In genomic region chr13:28552974-28553750, GRCm38 (mm10) we compare ENCODE assay signal across 8 mouse cellular contexts.
DNase-seq lines count a peak whose midpoint lies in the region; ATAC-seq and TF ChIP-seq lines count a peak whose summit lies in the region.

No protein-coding gene starts in this region.

- H3K4me1 ChIP-seq in kidney, postnatal 0 days (replicated peaks; ENCODE audit: insufficient read depth, low read length) = 0 out of 2 replicates have a peak, but pooled peaks cover 7% of the 10 kb centered on the region
- H3K4me1 ChIP-seq in embryonic facial prominence, embryonic 12.5 days = peaks cover 49% of the 10 kb centered on the region
- peaks cover 29% of the 10 kb centered on the region for H3K4me1 ChIP-seq in hindbrain, embryonic 14.5 days (replicated peaks; ENCODE audit: control insufficient read depth, insufficient read depth, low read length)
- peaks cover 7% of the 10 kb centered on the region; the same call in 1 of the 2 replicates for H3K4me1 ChIP-seq in midbrain, postnatal 0 days (ENCODE audit: insufficient read depth, low read length)

- H3K27ac ChIP-seq in kidney, postnatal 0 days = 0 out of 2 replicates have a peak overlapping the region, but pooled peaks have one; percentile 8
- peak overlapping the region; percentile 86 for H3K27ac ChIP-seq in embryonic facial prominence, embryonic 12.5 days
- peak overlapping the region; percentile 77 for H3K27ac ChIP-seq in hindbrain, embryonic 14.5 days
- peak overlapping the region; percentile 43; the same call in 1 of the 2 replicates for H3K27ac ChIP-seq in midbrain, postnatal 0 days (ENCODE audit: low read depth, low read length)

- no peak for ATAC-seq in kidney, postnatal 0 days (replicated peaks; ENCODE audit: low FRiP score, low read depth)
- ATAC-seq in embryonic facial prominence, embryonic 12.5 days (ENCODE audit: insufficient number of reproducible peaks, insufficient read depth, low FRiP score, low TSS enrichment) = 0 out of 2 replicates have a peak, but pooled peaks have one; percentile 48
- ATAC-seq in hindbrain, embryonic 14.5 days (ENCODE audit: low FRiP score) = peak; percentile 61; the same call in 1 of the 2 replicates
- peak; percentile 68 for ATAC-seq in midbrain, postnatal 0 days (ENCODE audit: low FRiP score)

- DNase-seq in kidney, postnatal 0 days (ENCODE audit: low spot score) = no peak
- no peak for DNase-seq in kidney, adult 18-20 months
- DNase-seq in hindbrain, embryonic 14.5 days (ENCODE audit: low spot score) = peak; percentile 40
- peak; percentile 58 for DNase-seq in midbrain, postnatal 0 days (ENCODE audit: low spot score)
- DNase-seq in urinary bladder, adult 18-20 months (ENCODE audit: low spot score in 2 of 2) = no peak
- DNase-seq in thymus, postnatal 25 days = no peak
- no peak for DNase-seq in adrenal gland, adult (ENCODE audit: inconsistent age in 2 of 2, low spot score in 1 of 2)

- no peak for TF ChIP-seq CTCF in kidney, postnatal 0 days (IDR thresholded peaks at IDR 0.05; ENCODE audit: low read depth)
- no peak for TF ChIP-seq CTCF in midbrain, postnatal 0 days (IDR thresholded peaks at IDR 0.05)

- H3K27me3 ChIP-seq in kidney, postnatal 0 days (ENCODE audit: insufficient read depth, low read length) = no peaks in the 10 kb centered on the region
- no peaks in the 10 kb centered on the region for H3K27me3 ChIP-seq in embryonic facial prominence, embryonic 12.5 days
- H3K27me3 ChIP-seq in hindbrain, embryonic 14.5 days (ENCODE audit: control insufficient read depth, insufficient read depth, low read length) = no peaks in the 10 kb centered on the region
- H3K27me3 ChIP-seq in midbrain, postnatal 0 days (ENCODE audit: insufficient read depth, low read length) = no peaks in the 10 kb centered on the region

- H3K4me2 ChIP-seq in kidney, postnatal 0 days (ENCODE audit: low read length) = no peak overlapping the region
- peak overlapping the region; percentile 15 for H3K4me2 ChIP-seq in embryonic facial prominence, embryonic 12.5 days (replicated peaks)
- H3K4me2 ChIP-seq in hindbrain, embryonic 14.5 days (replicated peaks) = peak overlapping the region; percentile 27
- no peak overlapping the region for H3K4me2 ChIP-seq in midbrain, postnatal 0 days (ENCODE audit: low read depth, low read length, poor library complexity, severe bottlenecking)

- no peak overlapping the region for H3K9ac ChIP-seq in kidney, postnatal 0 days (ENCODE audit: low read depth, low read length)
- H3K9ac ChIP-seq in embryonic facial prominence, embryonic 12.5 days = peak overlapping the region; percentile 24; the same call in 1 of the 2 replicates
- H3K9ac ChIP-seq in hindbrain, embryonic 14.5 days = peak overlapping the region; percentile 24; the same call in 1 of the 2 replicates
- H3K9ac ChIP-seq in midbrain, postnatal 0 days (replicated peaks; ENCODE audit: low read length, poor library complexity, severe bottlenecking) = 0 out of 2 replicates have a peak overlapping the region, but pooled peaks have one; percentile 24

- H3K36me3 ChIP-seq in kidney, postnatal 0 days (ENCODE audit: insufficient read depth, low read length) = no peaks in the 10 kb centered on the region
- 0 out of 2 replicates have a peak, but pooled peaks cover 5% of the 10 kb centered on the region for H3K36me3 ChIP-seq in embryonic facial prominence, embryonic 12.5 days
- no peaks in the 10 kb centered on the region for H3K36me3 ChIP-seq in hindbrain, embryonic 14.5 days (replicated peaks; ENCODE audit: control insufficient read depth, insufficient read depth)
- no peaks in the 10 kb centered on the region for H3K36me3 ChIP-seq in midbrain, postnatal 0 days (ENCODE audit: insufficient read depth, low read length)

- WGBS in kidney, postnatal 0 days = 54% methylated on average over 10 of the region's 10 CpGs
- 23% methylated on average over 10 of the region's 10 CpGs for WGBS in embryonic facial prominence, embryonic 12.5 days
- WGBS in hindbrain, embryonic 14.5 days = 22% methylated on average over 10 of the region's 10 CpGs
- WGBS in midbrain, postnatal 0 days = 27% methylated on average over 10 of the region's 10 CpGs

- H3K4me3 ChIP-seq in kidney, postnatal 0 days (replicated peaks; ENCODE audit: low read depth, low read length) = no peak overlapping the region
- no peak overlapping the region for H3K4me3 ChIP-seq in embryonic facial prominence, embryonic 12.5 days
- H3K4me3 ChIP-seq in hindbrain, embryonic 14.5 days (replicated peaks; ENCODE audit: low read length) = no peak overlapping the region
- no peak overlapping the region for H3K4me3 ChIP-seq in midbrain, postnatal 0 days (ENCODE audit: low read depth, low read length)

- no peaks in the 10 kb centered on the region for H3K9me3 ChIP-seq in kidney, postnatal 0 days (replicated peaks; ENCODE audit: low read length)
- H3K9me3 ChIP-seq in embryonic facial prominence, embryonic 12.5 days = no peaks in the 10 kb centered on the region
- H3K9me3 ChIP-seq in hindbrain, embryonic 14.5 days (ENCODE audit: control insufficient read depth, low read length) = no peaks in the 10 kb centered on the region
- no peaks in the 10 kb centered on the region for H3K9me3 ChIP-seq in midbrain, postnatal 0 days (ENCODE audit: low read length)

Comparison
In these comparisons a context has a peak if more than half of its experiments do, and no peak if none do; other contexts are left out.
1. DNase-seq: peak in hindbrain, embryonic 14.5 days (single experiment) and midbrain, postnatal 0 days (single experiment); none in kidney, postnatal 0 days (single experiment), kidney, adult 18-20 months (single experiment), urinary bladder, adult 18-20 months (0 of 2), thymus, postnatal 25 days (single experiment) and adrenal gland, adult (0 of 2).
2. H3K27ac ChIP-seq: peak in every context shown above with its lines; median percentile 86 in embryonic facial prominence, embryonic 12.5 days; 77 in hindbrain, embryonic 14.5 days; 43 in midbrain, postnatal 0 days; 8 in kidney, postnatal 0 days.
3. H3K4me2 ChIP-seq: peak in embryonic facial prominence, embryonic 12.5 days (single experiment) and hindbrain, embryonic 14.5 days (single experiment); none in kidney, postnatal 0 days (single experiment) and midbrain, postnatal 0 days (single experiment).